ENCODE assay signal across 16 mouse cellular contexts in genomic region chr7:96524486-96525205, GRCm38 (mm10).
DNase-seq lines count a peak whose midpoint lies in the region; ATAC-seq lines count a peak whose summit lies in the region.
"Had no signal": no experiment of that assay in that cellular context is flagged by ENCODE, and none has a peak within 500 bp of the region (broad histone marks: within the 10 kb centered on the region; RNA-seq: fewer than 3 reads in every experiment).

No protein-coding gene starts in this region.

- H3K27ac ChIP-seq in kidney, embryonic 15.5 days: peak overlapping the region; percentile 19
- no peak overlapping the region for H3K27ac ChIP-seq in neural tube, embryonic 11.5 days (ENCODE audit: low read depth, low read length)
- H3K27ac ChIP-seq in embryonic facial prominence, embryonic 15.5 days (replicated peaks): 0 out of 2 replicates have a peak overlapping the region, but pooled peaks have one; percentile 2
- H3K27ac ChIP-seq in stomach, embryonic 16.5 days (ENCODE audit: low read length): peak overlapping the region; percentile 54
- H3K27ac ChIP-seq in neural tube, embryonic 15.5 days (replicated peaks): no peak overlapping the region
- H3K27ac ChIP-seq: hindbrain, embryonic 10.5 days had no signal

- no peak for ATAC-seq in kidney, embryonic 15.5 days (replicated peaks; ENCODE audit: low FRiP score)
- ATAC-seq in neural tube, embryonic 11.5 days (ENCODE audit: insufficient read depth, low FRiP score, low TSS enrichment): no peak
- no peak for ATAC-seq in embryonic facial prominence, embryonic 15.5 days (ENCODE audit: insufficient number of reproducible peaks, low FRiP score, low TSS enrichment, low read depth)
- ATAC-seq in stomach, embryonic 16.5 days (ENCODE audit: insufficient read depth, low FRiP score): peak; percentile 84
- no peak for ATAC-seq in neural tube, embryonic 15.5 days (ENCODE audit: low FRiP score)
- ATAC-seq: CD4-positive, CD25-positive, alpha-beta regulatory T cell, adult 4 months; inflammation-experienced regulatory T-cells, adult 6 months had no signal

- no peak for DNase-seq in kidney, postnatal 10 days
- DNase-seq in neural tube, embryonic 11.5 days (ENCODE audit: low spot score): peak; percentile 1
- DNase-seq in neural tube, embryonic 10.5 days (ENCODE audit: extremely low spot score, low spot score): no peak
- DNase-seq: adrenal gland, postnatal 14 days; cerebellum, adult 9-11 months; liver; thymus, adult 2 months had no signal

- H3K9me3 ChIP-seq in kidney, embryonic 15.5 days (replicated peaks): no peaks in the 10 kb centered on the region
- no peaks in the 10 kb centered on the region for H3K9me3 ChIP-seq in neural tube, embryonic 11.5 days (ENCODE audit: control insufficient read depth, low read length)
- no peaks in the 10 kb centered on the region for H3K9me3 ChIP-seq in embryonic facial prominence, embryonic 15.5 days (replicated peaks)
- no peaks in the 10 kb centered on the region for H3K9me3 ChIP-seq in stomach, embryonic 16.5 days (replicated peaks; ENCODE audit: control insufficient read depth, low read length)
- no peaks in the 10 kb centered on the region for H3K9me3 ChIP-seq in neural tube, embryonic 15.5 days (replicated peaks)
- H3K9me3 ChIP-seq: heart, embryonic 12.5 days; hindbrain, embryonic 10.5 days had no signal

- H3K4me1 ChIP-seq in kidney, embryonic 15.5 days: peaks cover 28% of the 10 kb centered on the region
- no peaks in the 10 kb centered on the region for H3K4me1 ChIP-seq in neural tube, embryonic 11.5 days (ENCODE audit: control insufficient read depth, insufficient read depth, low read length)
- H3K4me1 ChIP-seq in embryonic facial prominence, embryonic 15.5 days: peaks cover 25% of the 10 kb centered on the region
- peaks cover 19% of the 10 kb centered on the region for H3K4me1 ChIP-seq in stomach, embryonic 16.5 days (ENCODE audit: control insufficient read depth, insufficient read depth, low read length)
- H3K4me1 ChIP-seq in neural tube, embryonic 15.5 days: 0 out of 2 replicates have a peak, but pooled peaks cover 5% of the 10 kb centered on the region
- H3K4me1 ChIP-seq: heart, embryonic 12.5 days; hindbrain, embryonic 10.5 days had no signal

- no peak overlapping the region for H3K4me3 ChIP-seq in kidney, embryonic 15.5 days (replicated peaks)
- H3K4me3 ChIP-seq in neural tube, embryonic 11.5 days (ENCODE audit: low read depth, low read length): no peak overlapping the region
- H3K4me3 ChIP-seq in embryonic facial prominence, embryonic 15.5 days (replicated peaks): no peak overlapping the region
- H3K4me3 ChIP-seq in stomach, embryonic 16.5 days (replicated peaks; ENCODE audit: low read length): no peak overlapping the region
- H3K4me3 ChIP-seq in neural tube, embryonic 15.5 days (replicated peaks): no peak overlapping the region
- H3K4me3 ChIP-seq: erythroblast, embryonic 14.5 days; heart, embryonic 12.5 days; hindbrain, embryonic 10.5 days had no signal

- no peak overlapping the region for H3K9ac ChIP-seq in kidney, embryonic 15.5 days
- no peak overlapping the region for H3K9ac ChIP-seq in neural tube, embryonic 11.5 days (ENCODE audit: low read length)
- no peak overlapping the region for H3K9ac ChIP-seq in embryonic facial prominence, embryonic 15.5 days
- H3K9ac ChIP-seq in stomach, embryonic 16.5 days (ENCODE audit: low read length): no peak overlapping the region
- H3K9ac ChIP-seq in neural tube, embryonic 15.5 days (replicated peaks): no peak overlapping the region
- H3K9ac ChIP-seq: heart, embryonic 12.5 days had no signal

- no peaks in the 10 kb centered on the region for H3K27me3 ChIP-seq in kidney, embryonic 15.5 days
- H3K27me3 ChIP-seq in neural tube, embryonic 11.5 days (ENCODE audit: control insufficient read depth, insufficient read depth, low read length): no peaks in the 10 kb centered on the region
- H3K27me3 ChIP-seq in embryonic facial prominence, embryonic 15.5 days: no peaks in the 10 kb centered on the region
- H3K27me3 ChIP-seq in stomach, embryonic 16.5 days (ENCODE audit: control insufficient read depth, insufficient read depth, low read length): no peaks in the 10 kb centered on the region
- no peaks in the 10 kb centered on the region for H3K27me3 ChIP-seq in neural tube, embryonic 15.5 days (replicated peaks)

- no peaks in the 10 kb centered on the region for H3K36me3 ChIP-seq in kidney, embryonic 15.5 days
- no peaks in the 10 kb centered on the region for H3K36me3 ChIP-seq in neural tube, embryonic 11.5 days (ENCODE audit: control insufficient read depth, insufficient read depth, low read length)
- H3K36me3 ChIP-seq in embryonic facial prominence, embryonic 15.5 days: no peaks in the 10 kb centered on the region
- no peaks in the 10 kb centered on the region for H3K36me3 ChIP-seq in stomach, embryonic 16.5 days (ENCODE audit: control insufficient read depth, insufficient read depth, low read length)
- no peaks in the 10 kb centered on the region for H3K36me3 ChIP-seq in neural tube, embryonic 15.5 days
- H3K36me3 ChIP-seq: heart, embryonic 12.5 days; hindbrain, embryonic 10.5 days had no signal

- H3K4me2 ChIP-seq in kidney, embryonic 15.5 days: no peak overlapping the region
- no peak overlapping the region for H3K4me2 ChIP-seq in neural tube, embryonic 11.5 days (ENCODE audit: low read depth)
- no peak overlapping the region for H3K4me2 ChIP-seq in embryonic facial prominence, embryonic 15.5 days (replicated peaks)
- H3K4me2 ChIP-seq in stomach, embryonic 16.5 days (ENCODE audit: low read depth, low read length): no peak overlapping the region
- no peak overlapping the region for H3K4me2 ChIP-seq in neural tube, embryonic 15.5 days
- H3K4me2 ChIP-seq: heart, embryonic 12.5 days had no signal

- WGBS in kidney, embryonic 15.5 days: 54% methylated on average over 8 of the region's 8 CpGs
- whole genome bisulfite sequencing in neural tube, embryonic 11.5 days: 75% methylated on average over 8 of the region's 8 CpGs
- 53% methylated on average over 8 of the region's 8 CpGs for WGBS in embryonic facial prominence, embryonic 15.5 days
- WGBS in stomach, embryonic 16.5 days: 44% methylated on average over 8 of the region's 8 CpGs
- 78% methylated on average over 8 of the region's 8 CpGs for WGBS in neural tube, embryonic 15.5 days

Comparison
In these comparisons a context has a peak if more than half of its experiments do, and no peak if none do; other contexts are left out.
1. H3K27ac ChIP-seq: peak in kidney, embryonic 15.5 days (single experiment), embryonic facial prominence, embryonic 15.5 days (single experiment) and stomach, embryonic 16.5 days (single experiment); none in neural tube, embryonic 11.5 days (single experiment) and neural tube, embryonic 15.5 days (single experiment).